Mouse (Mus musculus): ENCODE results near the gene Got1. TPM values are rescaled to one million over a fixed set of nuclear protein-coding genes. Genes with fewer than 3 reads are reported as not detected.

Gene Got1
- polyA plus RNA-seq, 2 experiments = 20.3 to 24.5 TPM

DNA sequence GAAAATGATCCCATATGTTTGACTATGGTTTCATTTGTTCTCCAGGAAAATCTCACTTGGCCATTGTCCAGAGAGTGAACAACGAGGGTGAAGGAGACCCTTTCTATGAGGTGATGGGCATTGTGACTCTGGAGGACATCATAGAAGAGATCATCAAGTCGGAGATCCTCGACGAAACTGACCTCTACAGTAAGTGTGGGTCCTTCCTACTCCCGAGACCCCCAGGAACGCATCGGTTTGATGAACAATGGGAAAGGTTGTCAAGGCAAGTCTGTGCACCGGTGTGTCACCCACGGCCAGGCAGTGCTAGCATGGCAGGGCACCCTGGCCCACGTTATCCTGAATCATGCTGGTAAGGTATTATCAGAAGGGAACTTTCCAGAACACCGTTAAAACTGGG, 59.3 kb downstream of the Got1 start:
- WGBS = 90% methylated on average over 11 of the region's 11 CpGs

DNA sequence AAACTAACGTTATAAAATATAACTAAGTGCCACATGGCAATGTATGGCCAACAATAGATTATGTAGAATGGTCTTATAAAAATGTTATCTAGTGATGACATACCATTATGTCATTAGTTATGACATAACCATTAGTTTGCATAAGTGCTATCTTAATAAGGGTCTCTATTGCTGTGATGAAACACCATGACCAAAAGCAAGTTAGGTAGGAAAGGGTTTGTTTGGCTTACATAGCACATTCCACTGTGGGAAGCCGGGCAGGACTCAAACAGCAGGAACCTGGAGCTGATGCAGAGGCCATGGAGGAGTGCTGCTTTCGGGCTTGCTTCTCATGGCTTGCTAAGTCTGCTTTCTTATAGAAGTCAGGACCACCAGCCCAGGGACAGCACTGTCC, 60.1 kb downstream of the Got1 start:
- Histone ChIP-seq H3K9me3 (ENCODE audit: control insufficient read depth, low read length) (no peaks in the 10 kb centered on the region), H3K27me3 (ENCODE audit: control insufficient read depth, insufficient read depth, low read length) (no peaks in the 10 kb centered on the region), H3K9ac (ENCODE audit: low read depth, low read length, severe bottlenecking) (no peak overlapping the region), H3K4me1 (ENCODE audit: control insufficient read depth, insufficient read depth, low read length) (no peaks in the 10 kb centered on the region), H3K27ac (replicated peaks; ENCODE audit: low read depth, low read length) (no peak overlapping the region), H3K4me3 (replicated peaks; ENCODE audit: low read length) (no peak overlapping the region), H3K4me2 (replicated peaks; ENCODE audit: low read depth, low read length, severe bottlenecking) (no peak overlapping the region), H3K36me3 (ENCODE audit: control insufficient read depth, insufficient read depth, low read length) (no peaks in the 10 kb centered on the region)
- WGBS = 82% methylated on average over 3 of the region's 3 CpGs
- ATAC-seq (ENCODE audit: low FRiP score, low read depth) (no peak), DNase-seq (ENCODE audit: low spot score) (no peak)
- TF ChIP-seq POLR2A (IDR thresholded peaks at IDR 0.05; ENCODE audit: borderline replicate concordance, extremely low read depth, insufficient read depth, insufficient read length) = no peak

More for the DNA sequence above, 59.3 kb downstream of the Got1 start:
- TF ChIP-seq POLR2A (IDR thresholded peaks at IDR 0.05; ENCODE audit: borderline replicate concordance, extremely low read depth, insufficient read depth, insufficient read length) = no peak
- Histone ChIP-seq H3K27me3 (ENCODE audit: control insufficient read depth, insufficient read depth, low read length) (no peaks in the 10 kb centered on the region), H3K27ac (replicated peaks; ENCODE audit: low read depth, low read length) (no peak overlapping the region), H3K36me3 (ENCODE audit: control insufficient read depth, insufficient read depth, low read length) (no peaks in the 10 kb centered on the region), H3K4me1 (ENCODE audit: control insufficient read depth, insufficient read depth, low read length) (no peaks in the 10 kb centered on the region), H3K9ac (ENCODE audit: low read depth, low read length, severe bottlenecking) (no peak overlapping the region), H3K9me3 (ENCODE audit: control insufficient read depth, low read length) (no peaks in the 10 kb centered on the region), H3K4me2 (replicated peaks; ENCODE audit: low read depth, low read length, severe bottlenecking) (no peak overlapping the region), H3K4me3 (replicated peaks; ENCODE audit: low read length) (no peak overlapping the region)
- DNase-seq (ENCODE audit: low spot score) (no peak), ATAC-seq (ENCODE audit: low FRiP score, low read depth) (no peak)

GRCm38 (mm10) chr19:43463546-43464293, 60.7 kb downstream of the Got1 start:
- no peak overlapping the region for H3K27ac ChIP-seq (replicated peaks; ENCODE audit: low read depth, low read length)

GRCm38 (mm10) chr19:43462141-43462540, 62.3 kb downstream of the Got1 start:
- no peak overlapping the region for H3K9ac ChIP-seq (ENCODE audit: low read depth, low read length, severe bottlenecking)
- ATAC-seq (ENCODE audit: low FRiP score, low read depth) = no peak
- WGBS = 98% methylated on average over 3 of the region's 3 CpGs
- H3K36me3 ChIP-seq (ENCODE audit: control insufficient read depth, insufficient read depth, low read length) = no peaks in the 10 kb centered on the region
- H3K4me2 ChIP-seq (replicated peaks; ENCODE audit: low read depth, low read length, severe bottlenecking) = no peak overlapping the region
- no peak for DNase-seq (ENCODE audit: low spot score)
- no peak for TF ChIP-seq POLR2A (IDR thresholded peaks at IDR 0.05; ENCODE audit: borderline replicate concordance, extremely low read depth, insufficient read depth, insufficient read length)
- H3K27ac ChIP-seq (replicated peaks; ENCODE audit: low read depth, low read length) = no peak overlapping the region
- no peak overlapping the region for H3K4me3 ChIP-seq (replicated peaks; ENCODE audit: low read length)
- H3K4me1 ChIP-seq (ENCODE audit: control insufficient read depth, insufficient read depth, low read length) = 0 out of 2 replicates have a peak, but pooled peaks cover under 1% of the 10 kb centered on the region
- H3K27me3 ChIP-seq (ENCODE audit: control insufficient read depth, insufficient read depth, low read length) = no peaks in the 10 kb centered on the region
- no peaks in the 10 kb centered on the region for H3K9me3 ChIP-seq (ENCODE audit: control insufficient read depth, low read length)

More at GRCm38 (mm10) chr19:43463546-43464293, 60.7 kb downstream of the Got1 start:
- no peaks in the 10 kb centered on the region for H3K36me3 ChIP-seq (ENCODE audit: control insufficient read depth, insufficient read depth, low read length)
- H3K4me2 ChIP-seq (replicated peaks; ENCODE audit: low read depth, low read length, severe bottlenecking) = no peak overlapping the region
- no peak for ATAC-seq (ENCODE audit: low FRiP score, low read depth)
- no peaks in the 10 kb centered on the region for H3K4me1 ChIP-seq (ENCODE audit: control insufficient read depth, insufficient read depth, low read length)
- 80% methylated on average over 7 of the region's 7 CpGs for WGBS
- TF ChIP-seq POLR2A (IDR thresholded peaks at IDR 0.05; ENCODE audit: borderline replicate concordance, extremely low read depth, insufficient read depth, insufficient read length) = no peak
- H3K9ac ChIP-seq (ENCODE audit: low read depth, low read length, severe bottlenecking) = no peak overlapping the region
- no peaks in the 10 kb centered on the region for H3K9me3 ChIP-seq (ENCODE audit: control insufficient read depth, low read length)
- H3K27me3 ChIP-seq (ENCODE audit: control insufficient read depth, insufficient read depth, low read length) = no peaks in the 10 kb centered on the region
- DNase-seq (ENCODE audit: low spot score) = no peak
- no peak overlapping the region for H3K4me3 ChIP-seq (replicated peaks; ENCODE audit: low read length)

DNA sequence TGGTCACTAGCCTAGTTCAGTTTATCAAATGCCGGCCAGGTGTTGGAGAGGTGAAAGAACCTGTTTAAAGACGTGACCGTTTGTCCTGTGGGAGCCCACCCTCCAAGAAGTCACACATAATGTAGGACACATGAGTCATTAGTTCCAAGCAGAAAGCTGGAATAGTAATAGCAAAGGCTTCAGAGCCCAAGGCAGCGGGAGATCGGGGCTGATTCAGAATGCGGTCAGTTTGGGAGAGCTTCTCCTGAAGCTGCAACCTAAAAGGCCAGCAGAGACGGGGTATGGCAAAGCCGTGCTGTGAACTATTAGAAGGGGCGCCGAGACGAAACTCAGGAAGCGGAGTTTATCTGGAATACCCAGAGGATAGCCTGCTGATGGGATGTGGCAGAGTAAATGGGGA, 63.9 kb downstream of the Got1 start:
- Histone ChIP-seq H3K36me3 (ENCODE audit: control insufficient read depth, insufficient read depth, low read length) (no peaks in the 10 kb centered on the region), H3K4me1 (ENCODE audit: control insufficient read depth, insufficient read depth, low read length) (0 out of 2 replicates have a peak, but pooled peaks cover 6% of the 10 kb centered on the region), H3K27ac (replicated peaks; ENCODE audit: low read depth, low read length) (no peak overlapping the region), H3K4me3 (replicated peaks; ENCODE audit: low read length) (no peak overlapping the region), H3K9me3 (ENCODE audit: control insufficient read depth, low read length) (no peaks in the 10 kb centered on the region), H3K27me3 (ENCODE audit: control insufficient read depth, insufficient read depth, low read length) (no peaks in the 10 kb centered on the region), H3K9ac (ENCODE audit: low read depth, low read length, severe bottlenecking) (no peak overlapping the region), H3K4me2 (replicated peaks; ENCODE audit: low read depth, low read length, severe bottlenecking) (no peak overlapping the region)
- WGBS = 85% methylated on average over 12 of the region's 12 CpGs
- ATAC-seq (ENCODE audit: low FRiP score, low read depth) (no peak), DNase-seq (ENCODE audit: low spot score) (no peak)
- TF ChIP-seq POLR2A (IDR thresholded peaks at IDR 0.05; ENCODE audit: borderline replicate concordance, extremely low read depth, insufficient read depth, insufficient read length) = no peak
